Mouse (Mus musculus) naive thymus-derived CD4-positive, alpha-beta T cell, adult 2 months (primary cell): ENCODE data around the gene Zbtb42.
A peak's percentile ranks its signal among the peaks of the same experiment; 100 is the strongest.

Experiments
- DNase-seq: peaks from one replicate; pipeline ENCODE4 v3.0.0-alpha.2; 2011; ENCODE audit warnings: low read depth

The Zbtb42 gene

DNA sequence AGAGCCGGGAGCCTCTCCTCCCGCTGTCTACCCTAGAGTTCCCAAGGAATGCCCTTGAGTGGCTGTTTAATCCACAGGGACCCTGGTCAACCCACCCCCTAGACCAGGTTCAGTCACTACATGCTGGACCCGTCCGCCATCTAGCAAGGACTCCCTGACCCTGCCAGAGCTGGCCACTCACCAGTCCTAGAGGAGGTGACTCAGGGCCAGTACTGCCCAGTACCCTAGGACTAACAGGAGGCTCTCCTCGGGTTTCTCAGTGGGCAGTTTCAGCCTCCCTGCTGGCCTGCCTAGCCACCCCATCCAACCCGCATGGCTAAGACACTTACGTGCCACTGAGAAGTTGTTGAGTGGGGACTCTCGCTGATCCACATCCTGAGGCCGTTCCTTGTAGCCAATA is 16.8 kb upstream of the Zbtb42 start:
- DNase-seq: no peak

DNA sequence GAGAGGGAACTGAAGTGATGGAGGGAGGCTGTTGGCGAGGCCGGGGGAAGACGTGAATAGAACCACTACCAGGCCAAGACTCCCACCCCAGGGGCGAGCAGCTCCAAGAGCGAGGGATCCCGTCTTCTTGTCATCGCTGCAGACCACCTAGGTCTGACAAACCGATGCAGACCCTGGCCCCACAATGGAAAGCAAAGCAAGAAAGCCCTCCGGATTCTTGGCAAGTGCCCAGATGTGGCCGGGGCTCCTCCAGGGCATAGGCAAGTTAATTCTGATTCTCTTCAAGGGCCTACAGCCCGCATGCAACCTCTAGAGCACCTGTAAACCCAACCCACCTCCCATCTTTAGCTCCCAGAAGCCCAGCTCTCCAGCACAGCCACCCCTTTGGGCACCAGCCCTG is 15.3 kb upstream of the Zbtb42 start:
- DNase-seq: no peak

DNA sequence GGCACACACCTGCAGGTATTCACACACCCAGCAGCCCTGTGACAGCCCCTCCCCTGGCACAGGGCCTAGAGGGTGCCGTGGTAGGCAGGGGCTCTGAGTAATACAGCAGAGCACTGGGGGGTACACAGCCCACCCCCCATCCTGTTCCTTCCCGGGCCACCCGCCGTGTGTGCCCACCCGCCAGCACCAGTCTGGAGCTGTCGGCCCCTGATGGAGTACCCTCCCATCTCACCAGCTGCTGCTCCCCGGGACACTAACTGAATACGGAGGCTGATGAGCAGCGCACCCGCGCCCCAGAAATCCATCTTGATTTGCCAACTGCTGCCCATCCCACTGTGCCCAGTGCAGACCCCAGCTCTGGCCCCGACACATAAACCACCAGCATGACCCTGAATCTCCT is 14.9 kb upstream of the Zbtb42 start:
- DNase-seq: no peak

DNA sequence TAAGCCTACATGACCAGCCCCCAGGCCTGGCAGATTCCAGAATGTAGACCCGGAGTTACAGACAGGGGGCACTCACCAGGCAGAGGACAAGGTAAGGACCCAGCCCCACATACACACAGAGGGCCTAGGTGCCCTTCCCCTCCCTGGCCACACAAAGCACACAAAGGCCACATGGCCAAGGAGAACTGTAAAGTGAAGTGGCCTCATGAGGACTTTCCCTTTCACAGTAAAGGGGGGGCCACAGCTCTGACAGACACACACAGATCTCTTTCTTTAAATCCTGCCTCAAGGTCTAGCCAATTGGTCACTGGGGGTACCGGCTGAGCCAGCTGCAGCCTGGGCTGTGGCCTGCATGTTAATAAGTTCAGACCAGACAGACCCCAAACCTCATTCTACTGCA is 14.5 kb upstream of the Zbtb42 start:
- DNase-seq: no peak

DNA sequence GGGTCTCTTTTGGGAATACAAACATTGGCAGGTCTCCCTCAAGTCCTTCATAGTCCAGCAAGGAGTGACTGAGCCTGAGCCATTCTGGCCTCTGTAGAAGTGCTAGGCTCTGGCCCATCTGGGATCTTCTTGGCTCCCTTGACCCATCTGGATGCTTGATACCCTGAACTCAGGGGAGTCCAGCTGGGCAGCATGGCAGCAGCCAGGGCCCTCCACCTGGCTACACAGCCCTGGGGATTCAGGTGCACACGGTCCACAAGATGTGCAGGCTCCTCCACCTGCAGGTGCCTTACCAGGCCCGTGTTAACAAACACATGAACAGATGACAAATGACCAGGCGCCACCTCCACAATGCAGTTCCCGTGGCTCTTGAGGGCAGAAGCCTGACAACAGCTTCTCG is 14.0 kb upstream of the Zbtb42 start:
- no peak for DNase-seq

DNA sequence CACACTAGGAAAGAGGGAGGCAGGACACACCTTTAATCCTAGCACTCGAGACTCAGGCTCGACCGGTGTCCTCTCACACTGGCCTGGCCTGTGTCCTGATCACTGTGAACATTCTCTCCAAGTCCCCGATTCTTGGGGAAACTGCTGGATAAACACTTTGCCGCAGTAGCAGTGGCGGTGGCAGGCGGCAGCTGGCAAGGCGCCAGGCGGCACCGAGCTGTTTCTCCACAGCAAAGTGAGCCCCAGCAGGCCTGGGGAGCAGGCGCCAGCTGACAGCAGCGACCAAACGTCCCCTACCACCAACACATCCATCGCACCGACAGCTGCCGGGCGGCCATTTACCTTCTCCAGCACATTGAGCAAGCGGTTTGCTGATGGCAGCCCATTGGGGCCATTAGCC is 13.2 kb upstream of the Zbtb42 start:
- no peak for DNase-seq

DNA sequence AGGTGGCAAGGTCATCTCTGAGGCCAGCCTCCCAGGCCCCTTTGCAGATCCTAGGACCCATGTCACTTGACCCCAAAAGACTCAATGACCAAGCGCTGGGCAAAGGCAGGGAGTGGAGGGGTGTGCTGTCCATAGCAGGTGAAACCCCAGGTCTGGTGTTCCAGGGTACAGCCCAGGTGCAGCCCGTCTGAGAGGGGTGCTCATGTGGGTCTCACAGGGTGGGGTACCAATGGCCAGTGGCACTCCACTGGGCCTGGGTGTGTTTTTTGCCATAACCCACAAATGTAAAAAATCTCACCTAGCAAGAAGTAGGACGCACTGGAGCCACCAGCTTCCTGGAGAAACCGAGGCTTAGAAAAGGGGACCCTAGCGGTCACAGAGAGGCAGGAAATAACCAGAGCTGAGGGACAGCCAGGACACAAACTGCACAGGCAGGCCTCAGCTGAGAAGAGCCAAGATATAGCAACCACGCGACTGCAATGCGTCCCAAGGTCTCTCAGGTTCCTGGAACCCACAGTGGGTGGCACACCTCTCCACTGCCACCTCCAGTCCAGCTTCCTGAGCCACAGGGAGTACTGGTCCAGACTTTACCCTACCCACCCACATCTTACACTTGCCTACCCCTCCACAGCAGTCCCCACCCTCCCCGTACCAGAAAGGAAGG is 12.6 kb upstream of the Zbtb42 start:
- DNase-seq: no peak

DNA sequence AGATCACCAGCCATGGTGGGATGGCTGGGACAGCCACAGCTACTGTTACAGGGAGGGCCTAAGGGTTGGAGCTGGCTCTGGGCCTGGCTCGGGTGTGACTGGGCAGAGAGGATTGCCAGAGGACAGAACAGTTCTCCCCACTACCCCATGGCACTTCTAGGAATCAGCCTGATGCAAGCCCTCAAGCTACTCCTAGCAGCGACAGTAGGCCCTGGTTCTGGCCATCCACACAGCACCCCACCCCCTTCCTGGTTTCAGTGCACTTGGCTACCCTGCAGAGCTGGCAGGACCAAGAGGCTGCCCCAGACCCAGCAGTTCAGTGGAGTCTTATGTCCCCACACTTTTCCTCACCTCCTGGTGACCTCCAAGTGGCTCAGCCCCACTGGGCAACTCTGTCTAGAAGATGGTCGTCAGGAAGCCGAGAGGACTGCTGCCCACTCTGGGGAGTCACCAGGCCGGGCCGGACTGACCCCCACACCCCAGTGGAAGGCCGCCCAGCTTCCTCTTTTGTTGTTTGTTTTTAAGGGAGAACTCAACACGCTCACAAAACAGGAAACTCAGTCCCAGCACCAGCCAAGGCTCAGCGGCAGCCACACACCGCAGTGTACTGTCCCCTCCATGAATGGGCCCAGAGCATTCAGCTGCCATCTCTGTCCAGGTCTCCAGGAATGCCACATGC is 10.9 kb upstream of the Zbtb42 start:
- DNase-seq: no peak

DNA sequence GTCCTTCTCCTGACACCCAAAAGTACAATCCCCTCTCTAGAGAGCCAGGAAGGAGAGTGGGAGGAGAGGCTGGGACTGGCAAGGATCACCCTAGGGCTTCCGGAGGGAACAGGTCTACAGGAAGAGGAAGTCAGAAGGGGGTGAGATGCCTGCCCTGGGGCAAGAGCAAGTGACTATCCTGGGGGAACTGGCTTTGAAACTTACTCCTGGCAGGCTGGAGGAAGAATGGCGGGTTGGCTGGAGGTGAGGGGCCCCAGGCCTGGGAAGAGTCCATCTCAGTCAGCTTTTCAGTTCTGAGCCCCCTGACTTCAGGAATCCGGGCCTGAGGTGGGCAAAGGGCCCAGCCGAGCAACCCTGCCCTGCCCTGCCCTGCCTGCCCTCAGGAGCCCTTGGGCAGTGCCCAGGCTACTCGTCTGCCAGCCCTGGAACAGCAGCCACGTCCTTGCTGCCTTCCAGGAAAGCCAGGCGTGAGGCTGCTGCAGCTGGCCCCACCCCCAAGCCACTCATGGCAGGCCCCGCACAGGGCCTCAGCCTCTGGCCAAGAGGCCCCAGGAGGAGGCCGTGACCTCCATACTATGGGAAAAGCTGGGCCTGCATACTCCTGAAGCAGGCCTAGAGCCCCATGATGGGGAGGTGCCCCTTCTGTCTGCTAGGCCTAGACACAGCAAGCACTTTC is 7.8 kb upstream of the Zbtb42 start:
- DNase-seq: no peak

DNA sequence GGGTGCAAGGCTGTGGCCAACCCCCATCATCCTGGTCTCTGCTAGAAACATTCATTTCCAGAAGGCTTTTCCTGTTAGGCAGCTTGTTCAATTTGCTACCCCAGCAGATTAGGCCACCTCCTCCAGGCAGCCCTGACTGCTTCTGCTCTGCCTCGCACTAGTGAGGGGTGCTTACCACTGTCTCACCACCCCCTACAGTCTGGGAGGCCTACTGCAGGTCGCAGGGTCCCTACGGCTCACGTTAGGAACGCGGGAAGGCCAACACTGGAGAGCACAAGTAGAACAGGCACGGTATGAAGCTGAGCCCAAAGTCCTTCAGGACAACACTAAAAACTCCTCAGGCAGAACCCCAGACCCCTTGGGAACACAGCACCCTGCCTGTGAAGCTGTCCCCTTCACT is 6.7 kb upstream of the Zbtb42 start:
- DNase-seq: no peak

DNA sequence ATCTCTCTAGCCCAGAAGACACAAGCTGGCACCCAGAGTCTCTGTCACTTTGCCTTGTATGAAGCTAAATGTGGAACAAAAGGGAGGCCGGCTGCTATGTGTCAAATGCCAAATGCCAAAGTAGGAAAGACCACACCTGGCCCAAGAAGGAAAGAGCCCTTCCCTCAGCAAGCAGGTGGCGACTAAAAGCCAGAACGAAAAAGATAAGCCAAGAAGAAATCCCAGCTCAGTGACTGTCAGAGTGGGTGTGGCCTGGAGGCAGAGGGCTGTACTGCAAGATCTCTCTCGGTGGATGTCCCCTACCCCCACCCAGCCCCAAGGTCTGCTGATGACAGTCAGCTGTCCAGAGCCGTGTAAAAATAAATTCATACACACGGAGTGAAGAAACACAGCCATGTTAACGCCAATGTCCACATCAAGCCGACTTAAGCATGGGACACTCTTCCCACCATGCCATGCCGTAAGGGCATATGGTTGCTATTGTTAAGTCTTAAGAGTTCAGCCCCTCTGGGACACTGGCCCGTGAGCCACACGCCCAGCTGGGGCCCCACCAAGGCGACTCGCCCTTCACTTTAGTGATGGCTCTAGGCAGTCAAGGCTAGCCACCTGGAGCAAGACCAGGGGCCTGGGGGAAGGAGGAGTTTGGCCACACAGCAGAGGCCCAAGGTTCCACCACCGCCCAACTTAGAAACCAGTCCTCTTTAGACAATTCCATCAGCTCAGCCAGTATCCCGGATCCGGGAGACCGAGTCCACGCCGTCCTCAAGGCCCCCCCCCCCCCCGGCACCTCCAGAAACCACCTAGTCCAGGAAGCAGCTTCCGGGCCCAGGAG is 5.7 kb upstream of the Zbtb42 start:
- DNase-seq: peak; percentile 57

DNA sequence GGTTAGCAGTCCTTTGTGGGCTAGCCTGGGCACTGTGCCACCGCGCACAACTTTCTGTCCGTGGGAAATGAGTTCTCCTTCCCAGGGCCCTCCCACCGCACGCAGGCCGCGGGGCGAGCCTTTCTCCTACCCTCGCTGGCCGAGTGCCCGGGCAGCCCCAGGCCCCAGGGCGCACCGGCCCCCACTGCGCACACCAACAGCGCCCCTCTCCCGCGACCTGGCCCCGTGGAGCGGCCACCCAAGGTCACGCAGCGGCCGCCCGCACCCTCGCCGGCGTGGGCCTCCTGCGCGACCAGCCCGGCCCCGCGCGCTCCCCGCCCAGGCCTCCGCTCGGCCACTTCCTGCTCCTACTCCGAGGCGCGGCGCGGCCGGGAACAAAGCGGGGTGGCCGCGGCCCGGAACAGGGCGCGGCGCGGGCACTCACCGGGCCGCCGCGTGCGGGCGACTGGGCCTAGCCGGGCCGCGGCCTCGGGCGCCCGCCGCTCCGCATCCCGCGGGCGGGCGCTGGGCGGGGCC is 5.0 kb upstream of the Zbtb42 start:
- peak; percentile 44 for DNase-seq

DNA sequence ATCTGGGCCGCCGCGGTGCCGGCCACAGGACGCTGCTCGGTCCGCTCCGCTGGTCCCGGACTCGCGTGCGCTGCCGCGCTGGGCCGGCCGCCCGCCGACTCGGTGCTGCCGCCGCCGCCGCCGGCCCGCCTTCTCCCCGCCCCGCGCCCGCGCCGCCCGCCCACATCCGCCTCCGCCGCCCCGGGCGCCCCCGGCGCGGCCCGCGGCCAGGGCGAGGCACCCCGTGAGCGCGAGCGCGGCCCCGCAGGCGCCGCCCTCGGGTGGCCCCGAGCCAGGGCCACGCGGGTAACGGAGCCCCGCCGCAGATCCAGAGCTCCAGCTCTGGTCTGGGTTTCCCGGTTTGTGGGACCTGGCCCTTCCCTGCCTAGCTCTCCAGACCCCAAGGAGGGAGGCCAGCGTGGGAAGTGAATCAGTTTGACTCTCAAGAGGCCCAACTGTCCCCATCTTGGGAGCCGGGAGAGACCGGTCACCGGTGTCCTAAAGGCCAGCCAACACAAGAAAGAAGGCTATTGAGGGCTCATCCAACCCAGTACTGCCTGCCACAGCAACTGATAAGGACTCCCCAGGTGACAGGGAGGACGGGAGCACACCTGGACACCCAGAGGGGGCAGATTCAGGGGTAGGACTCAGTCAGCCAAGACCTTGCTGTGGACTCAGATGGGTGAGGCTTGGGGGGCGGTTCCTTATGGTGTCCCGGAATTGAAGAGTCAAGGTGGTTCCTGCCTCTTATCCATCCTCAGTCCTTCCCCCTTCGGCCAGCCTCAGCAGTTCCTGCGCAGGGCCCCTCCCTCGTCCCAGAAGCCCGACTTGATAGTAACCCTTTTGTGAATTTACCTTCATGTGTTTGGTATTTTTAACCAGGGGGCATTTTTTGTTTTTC is 4.3 kb upstream of the Zbtb42 start, which contains the start of gene Akt1:
Gene Akt1 (minus strand): TSS at position 753 of the 880 bp plus-strand sequence.
- peak; percentile 63 for DNase-seq

DNA sequence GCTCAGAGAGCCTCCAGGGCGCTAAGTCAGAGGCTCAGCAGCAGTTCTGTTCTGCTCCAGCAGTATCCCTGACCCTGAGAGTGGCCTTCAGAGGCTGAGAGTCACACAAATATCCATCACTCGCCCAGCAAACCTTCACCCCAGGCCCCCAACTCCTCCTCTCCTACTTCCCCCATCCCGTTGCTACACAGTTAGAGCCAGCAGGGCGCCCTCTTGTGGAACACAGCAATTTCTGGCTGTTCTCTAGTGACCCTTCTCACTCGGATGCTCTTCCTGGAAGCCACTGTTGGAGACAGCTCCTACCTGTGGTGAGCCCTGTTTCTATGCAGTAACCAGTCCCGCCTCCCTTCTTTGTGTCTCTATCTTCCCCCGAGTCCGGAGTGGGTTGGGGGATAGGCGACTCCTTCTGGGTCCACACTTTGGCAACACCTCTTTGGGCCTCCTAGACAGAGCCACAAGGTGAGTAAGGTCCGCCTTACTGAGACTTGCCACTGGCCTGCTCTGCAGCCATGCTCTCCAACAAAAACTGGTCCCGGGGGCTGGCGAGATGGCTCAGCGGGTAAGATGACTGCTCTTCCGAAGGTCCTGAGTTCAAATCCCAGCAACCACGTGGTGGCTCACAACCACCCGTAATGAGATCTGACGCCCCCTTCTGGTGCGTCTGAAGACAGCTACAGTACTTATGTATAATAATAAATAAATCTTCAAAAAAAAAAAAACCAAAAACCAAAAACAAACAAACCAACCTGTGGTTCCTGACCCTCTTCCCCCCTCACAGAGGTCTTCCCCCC is 3.2 kb upstream of the Zbtb42 start:
- DNase-seq: peak; percentile 93

DNA sequence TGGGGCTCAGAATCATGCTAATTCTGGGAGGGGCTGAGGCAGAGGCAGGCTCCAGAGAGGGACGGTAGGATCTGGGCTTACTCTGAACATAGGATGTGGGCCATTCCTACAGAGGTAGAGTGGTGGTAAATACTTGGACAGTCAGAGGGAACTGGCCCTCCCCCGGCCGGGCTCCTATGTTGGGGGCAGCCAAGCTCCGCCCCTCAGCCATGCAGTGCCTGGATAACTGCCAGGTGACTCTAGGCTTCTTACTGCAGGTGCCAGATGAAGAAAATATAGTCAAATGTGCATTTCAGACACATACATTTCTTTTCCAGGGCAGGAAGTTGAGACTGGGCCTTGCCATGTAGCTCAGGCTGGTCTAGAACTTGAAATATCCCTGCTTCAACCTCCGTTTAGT is 1.6 kb upstream of the Zbtb42 start:
- no peak for DNase-seq

DNA sequence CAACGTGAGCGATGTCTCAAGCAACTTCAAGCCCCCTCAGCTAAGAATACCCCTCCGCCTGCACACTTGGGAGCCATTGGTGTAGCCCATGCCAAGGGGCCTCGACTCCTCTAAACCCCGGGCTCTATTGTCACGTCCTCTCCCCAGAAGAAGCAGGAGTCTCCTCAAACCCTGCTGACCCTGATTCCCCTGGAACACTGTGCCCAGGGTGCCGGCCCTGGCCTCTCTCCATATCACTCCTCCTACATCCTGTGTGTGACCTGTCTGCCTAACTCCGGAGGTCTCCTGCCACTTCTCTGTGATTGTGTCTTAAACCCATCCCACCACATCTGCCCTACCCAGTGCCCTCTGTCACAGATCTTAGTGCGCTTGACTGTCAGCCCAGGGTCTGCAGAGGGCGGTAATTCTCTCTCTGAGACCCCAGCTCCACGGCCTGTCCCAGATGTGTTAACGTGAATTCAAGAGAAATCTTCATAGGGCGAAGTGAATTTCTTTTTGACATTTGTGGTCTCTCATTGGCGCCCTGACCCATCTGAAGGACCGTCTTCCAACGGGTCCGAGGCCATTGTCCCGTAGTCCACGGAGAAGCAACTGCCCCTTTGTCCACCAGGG is 579 bp upstream of the Zbtb42 start:
- no peak for DNase-seq

DNA sequence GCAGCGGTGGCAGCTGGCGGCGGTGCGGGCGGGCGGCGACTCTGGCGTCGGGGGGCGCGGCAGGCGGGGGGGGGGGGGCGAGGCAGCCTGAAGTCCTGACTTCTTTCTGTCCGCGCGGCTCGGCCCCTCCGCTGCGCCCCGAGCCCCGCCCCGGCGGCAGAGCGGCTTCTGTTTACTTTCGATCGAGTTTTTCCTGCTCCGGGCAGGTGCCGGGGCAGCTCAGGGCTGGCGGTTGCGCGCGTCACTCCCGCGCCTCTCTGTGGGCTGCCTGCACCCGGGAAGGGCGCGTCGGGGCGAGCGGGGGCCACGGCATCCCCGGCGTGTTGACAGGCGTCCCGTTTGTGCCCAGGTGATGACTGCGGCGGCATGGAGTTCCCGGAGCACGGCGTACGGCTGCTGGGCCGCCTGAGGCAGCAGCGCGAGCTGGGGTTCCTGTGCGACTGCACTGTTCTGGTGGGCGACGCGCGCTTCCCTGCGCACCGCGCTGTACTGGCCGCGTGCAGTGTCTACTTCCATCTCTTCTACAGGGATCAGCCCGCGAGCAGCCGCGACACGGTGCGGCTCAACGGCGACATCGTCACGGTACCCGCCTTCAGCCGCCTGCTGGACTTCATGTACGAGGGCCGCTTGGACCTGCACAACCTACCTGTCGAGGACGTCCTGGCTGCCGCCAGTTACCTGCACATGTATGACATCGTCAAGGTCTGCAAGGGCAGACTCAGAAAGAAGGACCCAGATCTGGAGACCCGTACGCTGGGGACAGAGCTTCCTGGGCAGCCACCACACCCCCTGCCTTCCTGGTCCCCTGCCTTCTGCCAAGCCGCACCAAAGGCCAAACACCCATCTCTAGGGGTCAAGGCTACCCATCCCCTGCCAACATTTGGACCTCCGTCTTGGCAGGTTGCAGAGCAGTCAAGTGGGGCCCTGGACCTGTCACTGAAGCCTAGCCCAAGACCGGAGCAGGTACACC is 684 bp downstream of the Zbtb42 start:
- DNase-seq: peak; percentile 63

DNA sequence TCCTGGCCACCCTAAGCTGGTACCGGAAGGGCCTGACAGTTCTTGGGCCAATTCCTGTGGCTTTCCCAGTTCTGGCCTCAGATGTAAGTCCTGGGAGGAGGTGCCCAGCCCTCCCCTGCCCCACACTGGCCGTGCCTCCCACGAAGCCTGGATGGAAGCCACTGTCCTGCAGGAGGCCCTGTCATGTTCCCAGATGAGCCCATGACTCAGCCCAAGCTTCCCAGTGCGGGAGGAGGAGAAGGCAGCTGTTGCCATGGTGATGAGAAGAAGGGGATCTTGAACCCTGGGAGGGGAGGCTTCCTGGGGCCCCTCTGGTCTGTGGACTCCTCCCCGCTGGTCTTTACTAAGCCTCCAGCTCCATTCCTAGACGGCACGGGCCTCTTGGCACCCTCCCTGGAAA is 4.7 kb downstream of the Zbtb42 start:
- DNase-seq: no peak

DNA sequence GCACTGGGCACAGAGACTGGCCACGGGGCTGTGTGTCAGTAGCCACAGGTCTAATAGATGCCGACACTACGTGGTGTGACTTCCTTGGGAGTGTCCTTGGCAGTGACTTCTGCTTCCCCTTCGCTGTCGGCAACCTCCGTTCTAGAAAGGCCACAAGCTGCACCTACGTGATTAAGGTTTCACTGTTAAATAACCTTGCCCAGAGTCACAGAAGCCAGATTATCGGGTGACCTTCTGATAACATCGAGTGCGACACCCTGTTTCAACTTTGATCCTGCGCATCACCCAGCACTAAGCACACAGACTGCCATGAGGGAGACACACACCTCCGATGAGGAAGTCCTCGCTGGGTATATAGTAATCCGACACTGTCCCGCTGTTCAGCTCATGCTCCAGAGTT is 9.8 kb downstream of the Zbtb42 start:
- peak; percentile 36 for DNase-seq
